Mouse (Mus musculus): ENCODE results near the gene Zc3h12c.

DNA sequence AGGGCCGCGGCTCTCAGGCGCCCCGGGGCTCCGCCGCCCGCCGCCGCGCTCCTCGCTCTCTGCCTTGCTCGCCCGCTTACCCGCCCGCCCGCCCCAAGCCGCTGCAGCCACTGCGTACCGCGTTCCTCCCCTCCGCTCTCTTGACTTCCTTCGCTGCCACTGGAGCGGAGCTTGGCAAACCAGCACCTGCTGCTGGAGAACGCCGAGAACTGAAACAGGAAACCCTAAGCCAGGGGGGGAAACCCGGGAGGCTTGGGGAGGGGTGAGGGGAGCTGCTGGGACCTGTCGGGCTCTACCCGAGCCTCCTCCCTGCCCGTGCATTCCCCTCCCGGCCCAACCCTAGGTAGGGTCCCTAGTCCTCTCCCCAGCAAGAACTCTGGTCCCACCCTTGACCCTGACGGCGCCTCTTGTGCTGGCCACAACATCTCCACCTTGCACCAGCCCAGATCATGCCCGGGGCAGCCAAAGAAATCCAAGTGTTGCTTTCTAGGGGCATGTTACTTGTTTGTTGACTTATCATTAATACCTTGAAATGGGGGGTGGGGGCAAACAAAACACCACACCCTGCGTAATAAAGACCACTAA is 406 bp upstream of the Zc3h12c start:
- no peak for TF ChIP-seq EP300 (IDR thresholded peaks at IDR 0.05)
- peak; percentile 64 for TF ChIP-seq CTCF (IDR thresholded peaks at IDR 0.05)

Measured in lung, postnatal 0 days (tissue).